Mouse (Mus musculus) G1E (cell line): ENCODE measurements around the gene Dclk2.

Experiments
- CTCF ChIP-seq: IDR thresholded peaks from 2 replicates; pipeline ENCODE4 v1.5.1; 2012; ENCODE audit warnings: low read depth, low read length, inconsistent platforms, mixed read lengths
- GATA1 ChIP-seq: IDR thresholded peaks from 2 replicates; pipeline ENCODE4 v1.6.1; 2012; ENCODE audit warnings: borderline replicate concordance, low read length, inconsistent platforms, mixed read lengths
- GATA2 ChIP-seq: IDR thresholded peaks from 2 replicates; pipeline ENCODE4 v1.6.1; 2012; ENCODE audit warnings: low read depth, low read length, inconsistent platforms, borderline replicate concordance
- POLR2AphosphoS5 ChIP-seq: IDR thresholded peaks from 2 replicates; pipeline ENCODE4 v1.6.1; 2012; ENCODE audit warnings: low read depth, low read length, inconsistent platforms; ENCODE audit not compliant: insufficient replicate concordance
- TAL1 ChIP-seq: conservative IDR thresholded peaks from 2 replicates; pipeline ENCODE4 v1.6.1; 2012; ENCODE audit warnings: low read depth, low read length, inconsistent platforms, mixed read lengths

DNA sequence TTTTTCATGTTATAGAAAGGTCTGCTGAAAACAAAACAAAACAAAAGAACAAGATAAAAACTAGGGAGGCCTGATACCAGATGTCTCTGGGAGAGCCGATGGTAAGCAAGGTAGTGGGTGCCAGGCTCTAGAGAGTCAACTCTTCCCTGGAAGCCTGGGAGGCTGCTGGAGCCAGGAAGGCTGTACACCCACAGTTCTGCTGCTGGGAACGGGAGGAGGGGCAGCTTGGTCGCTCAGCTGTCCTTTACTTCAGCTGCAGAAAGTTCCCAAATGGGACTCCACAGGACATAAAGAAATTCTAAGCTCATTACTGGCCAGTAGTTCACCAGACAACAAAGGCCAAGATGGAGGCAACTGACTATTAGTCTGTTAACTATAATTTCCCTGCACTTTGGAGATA is 50.2 kb downstream of the Dclk2 start:
- TF ChIP-seq CTCF (no peak), GATA1 (no peak), TAL1 (no peak), POLR2AphosphoS5 (no peak), GATA2 (no peak)
